Comparison of ENCODE assay signal across 31 mouse cellular contexts in genomic region chr6:83104158-83104557, GRCm38 (mm10). TPM values are rescaled to one million over a fixed set of nuclear protein-coding genes. Genes with fewer than 3 reads are reported as not detected.
DNase-seq lines count a peak whose midpoint lies in the region; ATAC-seq and TF ChIP-seq lines count a peak whose summit lies in the region.
"Had no signal": no experiment of that assay in that cellular context is flagged by ENCODE, and none has a peak within 500 bp of the region (broad histone marks: within the 10 kb centered on the region; RNA-seq: fewer than 3 reads in every experiment).

No protein-coding gene starts in this region.

- H3K4me2 ChIP-seq in forebrain, embryonic 14.5 days (ENCODE audit: low read length), result no peak overlapping the region
- H3K4me2 ChIP-seq in forebrain, embryonic 11.5 days (ENCODE audit: low read depth, low read length, severe bottlenecking), result no peak overlapping the region
- H3K4me2 ChIP-seq in hindbrain, embryonic 12.5 days (replicated peaks), result no peak overlapping the region
- H3K4me2 ChIP-seq: embryonic facial prominence, embryonic 13.5 days; heart, embryonic 13.5 days had no signal

- no peak overlapping the region for H3K27ac ChIP-seq in forebrain, embryonic 14.5 days (ENCODE audit: low read depth, low read length)
- no peak overlapping the region for H3K27ac ChIP-seq in forebrain, embryonic 11.5 days (ENCODE audit: low read depth, low read length)
- H3K27ac ChIP-seq in layer of hippocampus, adult 2 months, result peak overlapping the region; percentile 93
- H3K27ac ChIP-seq in embryonic fibroblast, embryonic 13.5 days (ENCODE audit: insufficient read depth, low read length), result no peak overlapping the region
- H3K27ac ChIP-seq in hindbrain, embryonic 12.5 days, result no peak overlapping the region
- H3K27ac ChIP-seq: embryonic facial prominence, embryonic 13.5 days; heart, adult 2 months; heart, embryonic 13.5 days; kidney, embryonic 15.5 days; limb, embryonic 13.5 days; lung, embryonic 15.5 days; midbrain, embryonic 10.5 days; midbrain, embryonic 15.5 days; neural tube, embryonic 15.5 days; stomach, postnatal 0 days had no signal

- peaks cover 19% of the 10 kb centered on the region for H3K4me1 ChIP-seq in forebrain, embryonic 14.5 days (ENCODE audit: control insufficient read depth, insufficient read depth, low read length)
- H3K4me1 ChIP-seq in forebrain, embryonic 11.5 days (replicated peaks; ENCODE audit: control insufficient read depth, insufficient read depth, low read length), result peaks cover 19% of the 10 kb centered on the region
- H3K4me1 ChIP-seq in embryonic fibroblast, embryonic 13.5 days (ENCODE audit: control insufficient read depth, insufficient read depth, low read length), result no peaks in the 10 kb centered on the region
- H3K4me1 ChIP-seq in hindbrain, embryonic 12.5 days, result peaks cover 33% of the 10 kb centered on the region

- TF ChIP-seq CTCF in layer of hippocampus, adult 2 months (conservative IDR thresholded peaks at IDR 0.05), result no peak
- TF ChIP-seq CTCF in embryonic fibroblast, embryonic 13.5 days (IDR thresholded peaks at IDR 0.05; ENCODE audit: borderline replicate concordance, insufficient read depth, low read length), result no peak

- ATAC-seq in forebrain, embryonic 14.5 days, result peak; percentile 33; the same call in 1 of the 2 replicates
- no peak for ATAC-seq in forebrain, embryonic 11.5 days (replicated peaks; ENCODE audit: low FRiP score)
- ATAC-seq in hindbrain, embryonic 12.5 days (ENCODE audit: low FRiP score), result no peak
- ATAC-seq: hindbrain, embryonic 16.5 days; midbrain, embryonic 15.5 days had no signal

- H3K9me3 ChIP-seq in forebrain, embryonic 14.5 days (replicated peaks; ENCODE audit: control insufficient read depth, low read length), result no peaks in the 10 kb centered on the region
- no peaks in the 10 kb centered on the region for H3K9me3 ChIP-seq in forebrain, embryonic 11.5 days (ENCODE audit: control insufficient read depth, low read length)
- H3K9me3 ChIP-seq in hindbrain, embryonic 12.5 days (replicated peaks), result no peaks in the 10 kb centered on the region
- H3K9me3 ChIP-seq: embryonic facial prominence, embryonic 13.5 days; heart, embryonic 13.5 days; kidney, embryonic 15.5 days; limb, embryonic 13.5 days; lung, embryonic 15.5 days; midbrain, embryonic 10.5 days; midbrain, embryonic 15.5 days; neural tube, embryonic 15.5 days had no signal

- no peak overlapping the region for H3K9ac ChIP-seq in forebrain, embryonic 14.5 days (ENCODE audit: low read length)
- H3K9ac ChIP-seq in forebrain, embryonic 11.5 days (ENCODE audit: low read length), result no peak overlapping the region
- no peak overlapping the region for H3K9ac ChIP-seq in hindbrain, embryonic 12.5 days
- H3K9ac ChIP-seq: kidney, embryonic 15.5 days; lung, embryonic 15.5 days; midbrain, embryonic 15.5 days had no signal

- WGBS in forebrain, embryonic 14.5 days, result 47% methylated on average over 4 of the region's 4 CpGs
- 74% methylated on average over 4 of the region's 4 CpGs for WGBS in forebrain, embryonic 11.5 days
- 71% methylated on average over 4 of the region's 4 CpGs for WGBS in hindbrain, embryonic 12.5 days

- peak; percentile 84 for DNase-seq in forebrain, embryonic 14.5 days (ENCODE audit: low spot score)
- DNase-seq in forebrain, embryonic 11.5 days (ENCODE audit: low spot score), result no peak
- DNase-seq in layer of hippocampus, adult 2 months (ENCODE audit: low spot score in 2 of 2), result peak in 1 of 2 experiments; percentile 85
- no peak for DNase-seq in layer of hippocampus, postnatal 25 days (ENCODE audit: extremely low spot score in 1 of 2, low spot score in 1 of 2)
- peak; percentile 24 to 77 for DNase-seq in layer of hippocampus, postnatal 14 days (ENCODE audit: low spot score in 2 of 2)
- DNase-seq in Muller cell, postnatal 12 days (ENCODE audit: inconsistent ontology term), result no peak
- DNase-seq: adrenal gland, postnatal 36 days; cerebellum, adult 8-10 months; cerebellum, postnatal 36 days; embryo, embryonic 11 days; heart, adult 2 months; heart, postnatal 10 days; kidney, adult 18-20 months; kidney, postnatal 25 days; right cerebral cortex, postnatal 4 days; thymus, adult 2 months; thymus, postnatal 36 days had no signal

- no peak overlapping the region for H3K4me3 ChIP-seq in forebrain, embryonic 14.5 days (ENCODE audit: low read depth, low read length)
- H3K4me3 ChIP-seq in forebrain, embryonic 11.5 days (ENCODE audit: low read depth, low read length), result no peak overlapping the region
- no peak overlapping the region for H3K4me3 ChIP-seq in layer of hippocampus, adult 2 months
- H3K4me3 ChIP-seq in embryonic fibroblast, embryonic 13.5 days (ENCODE audit: insufficient read depth, low read length), result no peak overlapping the region
- no peak overlapping the region for H3K4me3 ChIP-seq in hindbrain, embryonic 12.5 days
- H3K4me3 ChIP-seq: embryonic facial prominence, embryonic 13.5 days; erythroblast, embryonic 14.5 days; heart, adult 2 months; heart, embryonic 13.5 days; kidney, embryonic 15.5 days; left cerebral cortex, adult 2 months; lung, embryonic 15.5 days; midbrain, embryonic 15.5 days had no signal

- H3K36me3 ChIP-seq in forebrain, embryonic 14.5 days (ENCODE audit: control insufficient read depth, insufficient read depth, low read length), result no peaks in the 10 kb centered on the region
- H3K36me3 ChIP-seq in forebrain, embryonic 11.5 days (ENCODE audit: control insufficient read depth, insufficient read depth, low read length), result no peaks in the 10 kb centered on the region
- no peaks in the 10 kb centered on the region for H3K36me3 ChIP-seq in hindbrain, embryonic 12.5 days

- TF ChIP-seq POLR2A in embryonic fibroblast, embryonic 13.5 days (IDR thresholded peaks at IDR 0.05; ENCODE audit: low read depth, low read length), result 0 out of 2 replicates have a peak, but pooled peaks have one; percentile 5

- H3K27me3 ChIP-seq in forebrain, embryonic 14.5 days (replicated peaks; ENCODE audit: control insufficient read depth, insufficient read depth, low read length), result no peaks in the 10 kb centered on the region
- peaks cover 2% of the 10 kb centered on the region; the same call in 1 of the 2 replicates for H3K27me3 ChIP-seq in forebrain, embryonic 11.5 days (ENCODE audit: control insufficient read depth, insufficient read depth, low read length)
- peaks cover 15% of the 10 kb centered on the region for H3K27me3 ChIP-seq in hindbrain, embryonic 12.5 days
- H3K27me3 ChIP-seq: kidney, embryonic 15.5 days; lung, embryonic 15.5 days; midbrain, embryonic 15.5 days; neural tube, embryonic 15.5 days had no signal

RNA-seq across cellular contexts. Expression of gene Gm42688, which starts 2.7 kb away (rescaled TPM):
- polyA plus RNA-seq in forebrain, embryonic 14.5 days (2014; fragmentation: Nextera tagmentation; extraction: Ambion mirVana), result 1.9 and 2.7 TPM in 2 replicates
- 2.5 and 3.0 TPM in 2 replicates for polyA plus RNA-seq in forebrain, embryonic 11.5 days (2014; fragmentation: Nextera tagmentation; extraction: Ambion mirVana)
- 1 to 10 TPM; 8.5 to 9.5 TPM for total RNA-seq in layer of hippocampus, adult 2 months (2021)
- total RNA-seq in layer of hippocampus, postnatal 25 days (2021), result 1 to 10 TPM; 5.4 to 8.2 TPM
- 1.2 and 1.9 TPM in 2 replicates for polyA plus RNA-seq in embryonic fibroblast, embryonic 13.5 days (2011; ENCODE audit: insufficient read length, low read depth, missing spikeins)
- 1 to 10 TPM; 5.2 to 6.4 TPM for total RNA-seq in layer of hippocampus, postnatal 14 days (2021)
- 3.6 and 5.0 TPM in 2 replicates for polyA plus RNA-seq in hindbrain, embryonic 12.5 days (2016; fragmentation: Nextera tagmentation; extraction: Ambion mirVana)

RNA-seq across cellular contexts. Expression of gene Ccdc142, which starts 2.8 kb away (rescaled TPM):
- 1.9 TPM in 2 replicates for polyA plus RNA-seq in forebrain, embryonic 14.5 days (2014; fragmentation: Nextera tagmentation; extraction: Ambion mirVana)
- 2.8 and 3.0 TPM in 2 replicates for polyA plus RNA-seq in forebrain, embryonic 11.5 days (2014; fragmentation: Nextera tagmentation; extraction: Ambion mirVana)
- 1 to 10 TPM; 7.7 to 9.1 TPM for total RNA-seq in layer of hippocampus, adult 2 months (2021)
- total RNA-seq in layer of hippocampus, postnatal 25 days (2021), result 10 to 100 TPM in 1 of 2 experiments, 1 to 10 TPM in 1; 5.8 to 10.7 TPM
- polyA plus RNA-seq in embryonic fibroblast, embryonic 13.5 days (2011; ENCODE audit: insufficient read length, low read depth, missing spikeins), result 0.60 TPM in 1 of 2 replicates, not detected in the other
- total RNA-seq in layer of hippocampus, postnatal 14 days (2021), result 10 to 100 TPM in 1 of 2 experiments, 1 to 10 TPM in 1; 6.8 to 11.7 TPM
- polyA plus RNA-seq in hindbrain, embryonic 12.5 days (2016; fragmentation: Nextera tagmentation; extraction: Ambion mirVana), result 3.3 and 3.9 TPM in 2 replicates

RNA-seq across cellular contexts. Expression of gene Mrpl53, which starts 4.7 kb away (rescaled TPM):
- 128 and 154 TPM in 2 replicates for polyA plus RNA-seq in forebrain, embryonic 14.5 days (2014; fragmentation: Nextera tagmentation; extraction: Ambion mirVana)
- 116 and 123 TPM in 2 replicates for polyA plus RNA-seq in forebrain, embryonic 11.5 days (2014; fragmentation: Nextera tagmentation; extraction: Ambion mirVana)
- 10 to 100 TPM; 64.9 to 67.4 TPM for total RNA-seq in layer of hippocampus, adult 2 months (2021)
- 10 to 100 TPM; 67.0 to 67.7 TPM for total RNA-seq in layer of hippocampus, postnatal 25 days (2021)
- polyA plus RNA-seq in embryonic fibroblast, embryonic 13.5 days (2011; ENCODE audit: insufficient read length, low read depth, missing spikeins), result 41.9 and 42.7 TPM in 2 replicates
- 10 to 100 TPM; 62.5 to 62.7 TPM for total RNA-seq in layer of hippocampus, postnatal 14 days (2021)
- polyA plus RNA-seq in hindbrain, embryonic 12.5 days (2016; fragmentation: Nextera tagmentation; extraction: Ambion mirVana), result 110 and 124 TPM in 2 replicates

RNA-seq across cellular contexts. Expression of gene Mogs, which starts 11.1 kb away (rescaled TPM):
- polyA plus RNA-seq in forebrain, embryonic 14.5 days (2014; fragmentation: Nextera tagmentation; extraction: Ambion mirVana), result 8.8 and 15.0 TPM in 2 replicates
- polyA plus RNA-seq in forebrain, embryonic 11.5 days (2014; fragmentation: Nextera tagmentation; extraction: Ambion mirVana), result 37.1 and 39.0 TPM in 2 replicates
- total RNA-seq in layer of hippocampus, adult 2 months (2021), result 10 to 100 TPM; 24.0 to 26.4 TPM
- total RNA-seq in layer of hippocampus, postnatal 25 days (2021), result 10 to 100 TPM; 25.7 to 28.9 TPM
- polyA plus RNA-seq in embryonic fibroblast, embryonic 13.5 days (2011; ENCODE audit: insufficient read length, low read depth, missing spikeins), result 28.0 TPM in 2 replicates
- total RNA-seq in layer of hippocampus, postnatal 14 days (2021), result 10 to 100 TPM; 22.0 to 27.2 TPM
- polyA plus RNA-seq in hindbrain, embryonic 12.5 days (2016; fragmentation: Nextera tagmentation; extraction: Ambion mirVana), result 42.6 TPM in 2 replicates

RNA-seq across cellular contexts. Expression of gene Wbp1, which starts 17.2 kb away (rescaled TPM):
- polyA plus RNA-seq in forebrain, embryonic 14.5 days (2014; fragmentation: Nextera tagmentation; extraction: Ambion mirVana), result 197 and 214 TPM in 2 replicates
- 141 and 154 TPM in 2 replicates for polyA plus RNA-seq in forebrain, embryonic 11.5 days (2014; fragmentation: Nextera tagmentation; extraction: Ambion mirVana)
- total RNA-seq in layer of hippocampus, adult 2 months (2021), result 10 to 100 TPM; 55.9 to 56.1 TPM
- 10 to 100 TPM; 54.3 to 58.0 TPM for total RNA-seq in layer of hippocampus, postnatal 25 days (2021)
- 37.3 and 44.5 TPM in 2 replicates for polyA plus RNA-seq in embryonic fibroblast, embryonic 13.5 days (2011; ENCODE audit: insufficient read length, low read depth, missing spikeins)
- total RNA-seq in layer of hippocampus, postnatal 14 days (2021), result 10 to 100 TPM; 66.7 to 72.6 TPM
- 206 and 212 TPM in 2 replicates for polyA plus RNA-seq in hindbrain, embryonic 12.5 days (2016; fragmentation: Nextera tagmentation; extraction: Ambion mirVana)

Comparison
In these comparisons a context has a peak if more than half of its experiments do, and no peak if none do; other contexts are left out.
1. DNase-seq: peak in forebrain, embryonic 14.5 days (single experiment) and layer of hippocampus, postnatal 14 days (2 of 2); none in forebrain, embryonic 11.5 days (single experiment), layer of hippocampus, postnatal 25 days (0 of 2) and Muller cell, postnatal 12 days (single experiment).